Mouse (Mus musculus) erythroid progenitor cell, adult 5-6 weeks (primary cell): ENCODE data around the gene Mlec. TPM values are rescaled to one million over a fixed set of nuclear protein-coding genes. Genes with fewer than 3 reads are reported as not detected.

Experiments
- total RNA-seq, 2 experiments: library from RNA; stranded (forward) in 1 of 2; stranded (reverse) in 1 of 2; fragments of 150-400 nt in 1 of 2; fragments of 186-747, 209-891 nt in 1 of 2; gene quantifications; 2 replicates each; pipeline versions ENCODE4 v1.2.3 to v1.2.4; 2015 to 2017; ENCODE audit warnings: low replicate concordance in 2 of 2

The Mlec gene
- total RNA-seq, 2 experiments from 2014 or later, result 25.9 to 32.3 TPM

Other genes starting within 250 kb of the Mlec start
- 5.4 and 9.4 TPM in 2 replicates for gene Oasl1, start 234.9 kb downstream of the Mlec start, total RNA-seq (2015; ENCODE audit: low replicate concordance)
- gene Oasl1, start 234.9 kb downstream of the Mlec start, total RNA-seq (2017; ENCODE audit: low replicate concordance), result 7.2 and 20.0 TPM in 2 replicates
- 2.5 and 5.4 TPM in 2 replicates for gene 2210016L21Rik, start 216.0 kb downstream of the Mlec start, total RNA-seq (2015; ENCODE audit: low replicate concordance)
- 1.4 and 4.3 TPM in 2 replicates for gene 2210016L21Rik, start 216.0 kb downstream of the Mlec start, total RNA-seq (2017; ENCODE audit: low replicate concordance)
- gene Hnf1a, start 187.1 kb downstream of the Mlec start, total RNA-seq (2015; ENCODE audit: low replicate concordance), result not detected in 2 replicates
- gene Hnf1a, start 187.1 kb downstream of the Mlec start, total RNA-seq (2017; ENCODE audit: low replicate concordance), result not detected in 2 replicates
- gene Sppl3, start 147.0 kb downstream of the Mlec start, total RNA-seq (2015; ENCODE audit: low replicate concordance), result 69.2 and 99.5 TPM in 2 replicates
- gene Sppl3, start 147.0 kb downstream of the Mlec start, total RNA-seq (2017; ENCODE audit: low replicate concordance), result 73.7 and 92.4 TPM in 2 replicates
- not detected in 2 replicates for gene Gm10401, start 59.9 kb downstream of the Mlec start, total RNA-seq (2015; ENCODE audit: low replicate concordance)
- gene Gm10401, start 59.9 kb downstream of the Mlec start, total RNA-seq (2017; ENCODE audit: low replicate concordance), result 1.2 and 5.8 TPM in 2 replicates
- gene Acads, start 38.8 kb downstream of the Mlec start, total RNA-seq (2015; ENCODE audit: low replicate concordance), result 4.2 and 20.2 TPM in 2 replicates
- gene Acads, start 38.8 kb downstream of the Mlec start, total RNA-seq (2017; ENCODE audit: low replicate concordance), result 2.4 and 8.0 TPM in 2 replicates
- gene Unc119b, start 23.2 kb downstream of the Mlec start, total RNA-seq (2015; ENCODE audit: low replicate concordance), result 5.4 and 5.9 TPM in 2 replicates
- 5.4 and 6.8 TPM in 2 replicates for gene Unc119b, start 23.2 kb downstream of the Mlec start, total RNA-seq (2017; ENCODE audit: low replicate concordance)
- gene Cabp1, start 36.2 kb upstream of the Mlec start, total RNA-seq (2015; ENCODE audit: low replicate concordance), result not detected in 2 replicates
- gene Cabp1, start 36.2 kb upstream of the Mlec start, total RNA-seq (2017; ENCODE audit: low replicate concordance), result not detected in 2 replicates
- 45.8 and 70.0 TPM in 2 replicates for gene Pop5, start 77.7 kb upstream of the Mlec start, total RNA-seq (2015; ENCODE audit: low replicate concordance)
- 29.8 and 33.7 TPM in 2 replicates for gene Pop5, start 77.7 kb upstream of the Mlec start, total RNA-seq (2017; ENCODE audit: low replicate concordance)
- gene Rnf10, start 114.7 kb upstream of the Mlec start, total RNA-seq (2015; ENCODE audit: low replicate concordance), result 170 and 198 TPM in 2 replicates
- gene Rnf10, start 114.7 kb upstream of the Mlec start, total RNA-seq (2017; ENCODE audit: low replicate concordance), result 378 and 474 TPM in 2 replicates
- gene Coq5, start 121.5 kb upstream of the Mlec start, total RNA-seq (2015; ENCODE audit: low replicate concordance), result 7.2 and 8.4 TPM in 2 replicates
- gene Coq5, start 121.5 kb upstream of the Mlec start, total RNA-seq (2017; ENCODE audit: low replicate concordance), result 12.8 and 15.9 TPM in 2 replicates
- gene Dynll1, start 142.8 kb upstream of the Mlec start, total RNA-seq (2015; ENCODE audit: low replicate concordance), result 310 and 338 TPM in 2 replicates
- gene Dynll1, start 142.8 kb upstream of the Mlec start, total RNA-seq (2017; ENCODE audit: low replicate concordance), result 98.2 and 201 TPM in 2 replicates
- 26.8 and 36.4 TPM in 2 replicates for gene Srsf9, start 169.0 kb upstream of the Mlec start, total RNA-seq (2015; ENCODE audit: low replicate concordance)
- 45.7 and 86.4 TPM in 2 replicates for gene Srsf9, start 169.0 kb upstream of the Mlec start, total RNA-seq (2017; ENCODE audit: low replicate concordance)
- gene Gatc, start 183.0 kb upstream of the Mlec start, total RNA-seq (2015; ENCODE audit: low replicate concordance), result 25.6 and 32.3 TPM in 2 replicates
- 6.4 and 10.9 TPM in 2 replicates for gene Gatc, start 183.0 kb upstream of the Mlec start, total RNA-seq (2017; ENCODE audit: low replicate concordance)
- gene Triap1, start 183.0 kb upstream of the Mlec start, total RNA-seq (2015; ENCODE audit: low replicate concordance), result 19.3 and 19.8 TPM in 2 replicates
- 3.2 and 8.5 TPM in 2 replicates for gene Triap1, start 183.0 kb upstream of the Mlec start, total RNA-seq (2017; ENCODE audit: low replicate concordance)
- 265 and 340 TPM in 2 replicates for gene Cox6a1, start 190.8 kb upstream of the Mlec start, total RNA-seq (2015; ENCODE audit: low replicate concordance)
- 55.4 and 95.0 TPM in 2 replicates for gene Cox6a1, start 190.8 kb upstream of the Mlec start, total RNA-seq (2017; ENCODE audit: low replicate concordance)